Mouse (Mus musculus): ENCODE measurements around the gene Edil3. TPM values are rescaled to one million over a fixed set of nuclear protein-coding genes. Genes with fewer than 3 reads are reported as not detected.

Edil3 gene
- polyA plus RNA-seq (2015; fragmentation: Illumina TruSeq; extraction: RNeasy Lipid Tissue Mini Kit (QIAGEN cat#74804); ENCODE audit: insufficient read depth, low replicate concordance): 0.08 TPM

GRCm38 (mm10) chr13:88821440-88822331, at the start of gene Edil3:
Gene Edil3, plus strand, starts transcription at chr13:88821472.

